Mouse (Mus musculus): ENCODE data around the gene Acy3.
"Not testable (repeated sequence)": the region's sequence is repeated elsewhere in the genome, so short reads cannot be mapped to it uniquely, and the experiment has no call there.

Gene Acy3

DNA sequence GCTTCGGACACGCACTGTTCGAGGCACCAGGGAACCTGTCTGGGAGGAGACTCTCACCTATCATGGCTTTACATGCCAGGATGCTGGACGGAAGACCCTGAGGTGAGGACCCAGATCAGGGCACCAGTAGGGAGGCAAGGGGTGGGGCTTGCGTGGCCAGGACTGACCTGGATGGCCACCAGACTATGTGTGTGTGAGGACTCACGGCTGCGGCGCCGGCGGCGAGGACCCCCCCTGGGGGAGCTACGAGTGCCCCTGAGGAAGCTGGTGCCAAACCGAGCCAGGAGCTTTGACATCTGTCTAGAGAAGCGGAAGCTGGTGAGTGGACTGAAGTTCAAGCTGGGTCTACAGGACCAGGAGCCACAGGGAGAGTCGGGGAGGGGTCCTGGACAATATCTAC is 18.0 kb downstream of the Acy3 start:
- DNase-seq, result no peak

DNA sequence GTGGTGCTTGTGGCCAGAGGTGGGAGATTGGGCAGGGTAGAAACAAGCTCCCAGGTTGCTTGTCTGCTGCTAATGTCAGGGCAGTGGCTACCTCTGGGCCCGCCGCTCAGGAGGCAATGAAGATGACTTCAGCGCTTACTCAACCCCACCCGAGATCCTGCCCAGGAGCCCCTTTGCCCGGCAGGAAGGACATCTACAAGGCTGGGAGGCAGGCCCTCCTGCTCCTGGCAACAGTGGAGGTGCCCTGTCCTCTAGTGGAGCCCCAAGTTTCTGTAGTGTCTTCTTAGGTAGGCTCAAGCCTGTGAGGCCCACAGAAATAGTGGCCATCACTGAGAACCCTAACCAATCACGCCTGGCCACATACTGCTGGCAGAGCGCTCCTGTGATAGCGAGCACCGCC is 18.7 kb downstream of the Acy3 start:
- no peak for DNase-seq

DNA sequence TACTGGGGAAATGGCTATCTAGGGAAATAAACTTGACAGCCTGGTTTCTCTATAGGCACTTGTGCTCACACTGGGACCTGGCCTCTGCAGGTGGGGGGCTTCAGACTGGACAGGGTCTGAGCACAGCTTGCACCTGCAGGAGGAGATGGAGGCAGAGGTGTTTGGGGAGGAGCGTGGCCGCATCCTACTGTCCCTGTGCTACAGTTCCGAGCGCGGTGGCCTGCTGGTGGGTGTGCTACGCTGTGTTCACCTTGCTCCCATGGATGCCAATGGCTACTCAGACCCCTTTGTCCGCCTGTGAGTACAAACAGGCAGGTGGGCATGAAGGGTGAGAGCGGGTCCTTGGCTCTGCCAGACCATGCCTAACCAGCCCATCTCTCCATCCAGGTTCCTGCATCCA is 19.6 kb downstream of the Acy3 start:
- DNase-seq, result no peak

DNA sequence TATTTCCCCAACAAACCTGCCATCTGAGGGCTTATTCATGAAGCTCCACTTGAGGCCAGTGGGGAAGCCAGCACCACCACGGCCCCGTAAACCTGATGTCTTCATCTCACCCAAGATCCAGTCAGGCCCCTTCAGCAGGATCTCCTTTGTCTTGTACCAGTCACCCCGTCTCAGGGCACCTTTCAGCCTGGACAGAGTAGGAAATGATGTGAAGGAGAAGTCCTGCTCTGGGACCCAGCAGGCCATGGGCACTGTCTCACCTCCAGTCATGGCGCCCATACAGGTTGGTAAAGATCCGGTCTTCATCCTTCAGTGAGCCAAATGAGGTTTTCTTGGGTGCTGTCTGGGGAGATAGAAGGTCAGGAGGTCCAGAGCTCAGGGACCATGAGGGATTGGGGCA is 24.7 kb downstream of the Acy3 start:
- no peak for DNase-seq

DNA sequence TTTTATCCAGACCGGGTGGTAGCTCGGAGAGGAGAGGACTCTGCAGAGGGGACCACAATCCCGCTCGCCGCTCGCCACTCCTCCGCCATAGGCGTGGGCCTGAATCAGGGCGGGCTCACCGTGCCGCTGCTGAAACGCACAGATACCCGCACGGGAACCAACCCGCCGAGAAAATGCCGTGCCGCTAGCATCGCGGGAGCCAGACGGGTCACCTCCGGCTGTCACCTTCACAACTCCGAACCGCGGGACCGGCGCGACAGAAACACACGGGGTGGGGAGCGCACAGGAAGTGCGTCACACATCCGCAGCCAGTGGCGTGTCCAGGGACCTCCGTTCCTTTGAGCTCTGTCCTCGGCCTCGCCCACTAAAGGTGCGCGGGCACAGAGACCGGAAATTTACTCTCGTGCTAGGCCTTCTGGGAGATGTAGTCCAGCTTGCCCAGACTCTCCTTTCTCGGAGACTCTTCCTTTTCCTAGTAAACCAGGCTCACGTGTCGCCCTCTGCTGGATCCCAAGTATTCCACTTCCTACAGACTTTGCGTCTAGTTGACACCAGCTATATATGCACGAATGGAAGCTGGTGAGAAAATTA is 26.2 kb downstream of the Acy3 start, which contains the start of gene Ndufv1:
Gene Ndufv1, minus strand, starts transcription at position 375 of the 591 bp plus-strand sequence.
- peak; percentile 95 for DNase-seq

DNA sequence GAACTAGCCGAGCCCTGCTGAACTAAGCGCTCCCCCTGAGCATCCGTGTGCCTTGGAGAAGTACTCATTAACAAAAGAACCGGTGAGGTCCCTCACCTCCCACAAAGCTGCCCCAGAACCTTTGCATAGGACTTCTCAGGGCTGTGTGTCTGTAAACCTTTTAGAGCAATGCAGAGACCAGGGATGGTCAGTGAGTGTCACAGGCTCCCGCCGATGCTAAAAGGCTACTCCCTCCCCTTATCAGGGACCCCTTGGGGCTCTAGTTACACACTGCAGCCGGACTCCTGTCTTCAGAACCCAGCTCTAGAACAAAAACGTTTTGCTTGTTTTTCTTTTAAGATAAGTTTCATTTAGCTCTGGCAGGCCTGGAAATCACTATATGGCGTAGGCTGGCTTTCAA is 26.7 kb downstream of the Acy3 start:
- no peak for DNase-seq

DNA sequence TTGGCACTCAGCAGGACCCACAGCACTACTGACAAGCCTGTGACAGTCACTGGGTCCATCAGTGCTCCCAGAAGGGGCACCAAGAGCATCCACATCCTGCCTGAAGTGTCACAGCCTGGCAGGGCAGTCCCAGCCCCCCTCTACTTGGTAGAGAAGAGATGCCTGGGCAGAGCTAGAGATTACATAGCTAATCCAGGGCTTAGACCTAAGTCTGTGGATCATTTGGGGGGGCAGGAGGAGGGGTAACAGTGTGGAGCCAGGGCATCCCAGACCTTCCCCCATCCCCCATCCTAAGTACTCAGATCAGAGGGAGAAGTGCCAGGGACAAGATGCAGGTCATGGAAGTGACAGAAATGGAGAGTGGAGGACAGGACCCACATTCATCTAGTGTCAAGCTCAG is 28.4 kb downstream of the Acy3 start:
- peak; percentile 12 for DNase-seq

DNA sequence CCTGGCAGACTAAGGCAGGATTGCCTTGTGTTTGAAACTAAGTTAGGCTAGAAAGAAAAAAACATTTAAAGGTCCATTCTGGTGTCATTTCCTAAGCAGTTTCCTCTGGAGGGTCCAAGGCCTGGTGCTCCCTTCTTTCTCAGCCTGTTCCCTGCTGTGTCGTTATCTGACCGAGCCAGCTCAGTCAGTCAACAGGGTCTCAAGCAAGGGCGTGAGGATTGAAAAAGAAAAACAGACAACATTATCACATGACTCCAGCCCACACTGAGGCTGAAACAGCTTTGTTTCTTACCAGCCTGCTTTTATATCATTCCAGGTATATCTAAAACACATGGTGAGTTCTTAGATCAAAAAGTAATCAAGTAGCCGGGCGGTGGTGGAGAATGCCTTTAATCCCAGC is 29.3 kb downstream of the Acy3 start:
- no peak for DNase-seq

DNA sequence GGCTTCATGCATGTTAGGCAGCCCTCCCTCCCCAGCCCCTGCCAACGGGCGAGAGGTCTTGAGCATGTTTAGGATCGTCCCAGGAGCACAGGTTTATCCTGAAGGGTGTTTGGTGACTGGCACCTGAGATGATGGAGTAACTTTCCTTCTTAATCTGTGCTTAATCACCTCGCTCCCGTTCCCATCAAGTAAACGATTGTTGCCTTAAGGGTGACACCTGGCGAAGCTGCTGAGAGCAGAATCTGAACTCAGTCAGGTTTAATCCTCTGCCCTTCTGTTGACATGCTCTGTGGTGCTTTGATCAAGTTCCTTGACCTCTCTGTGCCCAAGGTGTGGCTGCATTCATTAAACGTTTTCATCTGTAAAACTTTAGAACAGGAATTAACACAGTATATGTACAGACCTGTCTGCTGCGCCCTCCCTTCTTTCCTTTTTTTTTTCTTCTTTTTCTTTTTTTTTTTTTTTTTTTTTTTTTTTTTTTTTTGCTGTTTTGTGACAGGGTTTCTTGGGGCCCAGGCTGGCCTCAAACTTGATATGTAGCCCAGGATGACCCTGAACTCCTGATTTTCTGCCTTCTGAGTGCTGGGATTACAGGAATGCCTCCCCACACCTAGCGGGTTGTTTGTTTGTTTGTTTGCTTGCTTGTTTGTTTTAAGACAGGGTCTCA is 31.7 kb downstream of the Acy3 start:
- no peak for DNase-seq

DNA sequence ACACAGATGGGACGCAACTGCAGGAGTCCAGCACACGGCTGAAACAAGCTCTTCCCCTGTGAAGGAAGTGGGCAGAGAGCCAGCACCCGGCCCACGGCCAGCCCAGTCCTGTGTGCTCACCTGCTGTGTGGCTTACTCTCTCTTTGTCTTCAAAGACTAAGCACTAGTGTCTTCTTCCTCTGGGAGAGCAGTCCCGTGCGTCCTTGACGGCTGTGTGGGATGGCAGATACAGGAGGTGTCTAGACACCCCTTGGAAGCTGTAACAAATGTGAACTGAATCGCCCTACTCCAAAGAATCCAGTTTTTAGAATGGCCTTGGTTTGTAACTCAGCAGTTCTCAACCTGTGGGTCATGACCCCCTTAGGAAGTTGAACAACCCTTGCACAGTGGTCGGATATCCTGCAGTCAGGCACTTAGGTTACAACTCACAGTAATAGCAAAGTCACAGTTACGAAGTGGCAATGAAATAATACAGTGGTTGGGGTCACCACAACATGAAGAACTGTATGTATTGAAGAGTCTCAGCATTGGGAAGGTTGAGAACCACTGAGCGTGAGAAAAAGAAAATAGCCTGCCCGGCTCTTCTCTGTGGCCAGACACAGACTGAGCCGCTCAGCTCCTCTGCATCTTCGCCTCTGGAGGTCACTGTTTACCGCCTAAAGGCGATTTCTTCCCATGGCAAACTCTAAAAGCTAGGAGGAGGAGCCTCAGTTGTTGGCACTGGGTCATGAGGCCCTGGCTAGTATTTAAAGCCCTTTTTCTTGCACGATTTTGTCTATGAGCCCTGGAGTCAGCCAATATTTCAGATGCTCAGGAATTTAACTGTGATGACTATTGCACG is 32.6 kb downstream of the Acy3 start:
- peak; percentile 86 for DNase-seq

DNA sequence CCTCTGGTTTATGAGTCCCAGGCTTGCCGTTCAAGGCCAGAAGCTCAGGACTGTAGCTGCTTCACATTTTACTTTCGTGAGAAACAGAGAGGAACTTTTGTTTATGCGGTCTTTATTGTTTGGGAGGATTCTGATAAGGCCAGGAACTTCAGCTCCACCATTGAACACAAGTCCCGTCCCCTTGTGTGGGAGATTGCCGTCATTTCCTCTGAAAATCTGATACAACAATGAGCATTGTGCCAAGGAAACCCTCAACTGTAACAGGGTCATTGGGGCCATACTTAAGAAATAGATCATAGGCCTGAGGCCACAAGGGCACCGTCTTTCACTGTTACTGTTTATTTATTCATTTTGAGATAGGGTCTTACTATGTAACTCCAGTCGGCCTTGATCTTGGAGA is 36.8 kb downstream of the Acy3 start:
- DNase-seq, result no peak

DNA sequence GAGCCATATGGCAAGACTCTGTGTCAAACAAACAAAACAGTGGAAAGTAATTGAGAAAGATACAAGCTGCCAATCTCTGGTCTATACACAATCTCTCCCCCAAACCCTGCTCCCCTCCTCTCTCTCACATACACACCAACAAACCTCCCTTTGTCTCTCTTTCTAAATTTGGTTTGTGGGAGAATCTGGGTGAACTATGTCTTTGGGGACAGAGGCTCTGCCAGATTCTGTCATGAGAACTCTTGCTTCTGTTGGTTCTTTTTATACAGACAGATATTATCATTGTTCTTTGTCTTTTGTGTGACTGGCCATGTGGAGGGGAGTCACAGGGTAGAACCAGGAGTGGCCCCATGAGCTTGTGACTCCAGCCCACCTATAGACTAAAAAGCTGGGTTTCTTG is 41.2 kb downstream of the Acy3 start:
- no peak for DNase-seq

DNA sequence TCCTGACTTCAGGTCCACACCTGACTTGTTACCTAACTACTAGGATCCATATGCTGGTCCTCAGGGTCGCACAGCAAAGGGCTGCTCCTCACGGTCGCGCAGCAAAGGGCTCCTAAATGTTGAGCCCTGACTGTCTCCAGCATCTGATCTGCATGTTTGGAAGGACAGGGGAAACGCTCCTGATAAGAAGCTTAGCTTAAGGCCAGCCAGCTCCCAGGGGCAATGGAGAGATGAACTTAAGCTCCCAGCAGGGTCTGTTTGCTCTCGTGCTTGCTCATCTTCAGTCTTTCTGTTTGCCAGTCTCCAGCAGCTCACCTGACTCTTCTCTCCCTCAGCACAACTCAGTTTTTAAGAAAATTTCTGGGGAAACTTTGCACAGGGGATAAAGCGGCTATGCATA is 46.3 kb downstream of the Acy3 start:
- no peak for DNase-seq

DNA sequence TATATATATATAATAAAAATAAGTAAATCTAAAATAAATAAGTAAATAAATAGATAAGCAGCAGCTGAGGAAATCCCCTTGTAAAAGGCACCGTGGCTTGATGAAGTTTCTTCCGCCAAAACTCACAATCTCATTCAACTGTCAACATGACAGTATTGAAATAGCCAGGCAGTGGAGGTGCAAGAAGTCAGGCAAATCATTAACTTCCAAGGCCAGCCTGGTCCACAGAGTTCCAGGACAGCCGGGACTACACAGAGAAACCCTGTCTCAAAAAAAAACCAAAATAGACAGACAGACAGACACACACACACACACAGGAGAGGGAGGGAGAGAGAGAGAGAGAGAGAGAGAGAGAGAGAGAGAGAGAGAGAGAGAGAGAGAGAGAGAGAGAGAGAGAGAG is 46.9 kb downstream of the Acy3 start:
- no peak for DNase-seq

DNA sequence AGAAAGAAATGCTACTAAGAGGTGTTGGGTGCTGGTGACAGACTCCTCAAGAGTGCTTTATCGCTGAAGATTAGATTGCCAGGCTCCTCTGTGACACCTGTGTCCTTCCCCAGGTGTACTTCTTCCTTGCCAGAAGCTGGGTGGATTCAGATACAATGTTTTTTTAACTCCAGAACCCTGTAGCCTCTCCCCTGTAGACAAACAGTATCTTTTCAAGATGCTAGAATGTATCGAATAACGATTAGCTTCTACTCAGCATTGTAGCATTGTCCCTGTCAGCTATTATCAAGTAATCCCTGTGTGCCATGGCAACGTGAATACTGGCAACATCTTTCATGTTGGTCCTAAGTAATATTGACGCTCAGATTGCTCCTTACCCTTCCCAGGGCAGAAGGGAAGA is 47.4 kb downstream of the Acy3 start:
- no peak for DNase-seq

DNA sequence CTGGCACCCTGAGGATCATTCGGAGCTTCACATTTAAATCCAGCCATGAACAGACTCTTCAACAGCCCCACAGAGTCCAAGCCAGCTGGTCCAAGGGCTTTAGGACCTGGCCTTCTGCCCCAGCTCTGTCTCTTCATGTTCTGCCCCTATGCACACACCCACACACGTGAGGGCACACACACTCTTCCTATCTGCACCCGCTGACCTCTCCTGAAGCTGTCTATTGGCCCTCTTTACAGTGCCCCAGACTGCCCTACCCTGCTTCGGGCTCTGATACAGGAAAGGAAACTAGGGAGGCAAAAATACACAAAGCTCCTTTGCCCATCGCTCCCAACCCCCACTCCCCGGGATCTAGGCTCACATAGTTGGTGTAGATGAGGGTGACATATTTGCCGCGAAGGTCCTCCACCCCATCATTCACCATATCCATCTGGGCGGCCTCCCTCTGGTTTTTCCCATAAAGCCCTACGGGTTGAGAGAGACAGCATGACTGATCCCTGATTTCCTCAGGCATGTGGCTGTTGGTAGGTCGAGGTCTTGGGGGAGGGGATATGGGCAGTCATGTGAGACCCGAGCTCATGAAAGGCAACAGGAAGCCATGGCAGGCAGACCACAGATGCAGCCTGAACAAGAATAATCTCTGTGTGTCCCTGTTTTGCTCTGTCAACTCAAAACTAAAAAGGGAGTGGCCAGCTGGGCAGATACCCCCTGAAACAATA is 50.1 kb downstream of the Acy3 start:
- DNase-seq, result peak; percentile 12

DNA sequence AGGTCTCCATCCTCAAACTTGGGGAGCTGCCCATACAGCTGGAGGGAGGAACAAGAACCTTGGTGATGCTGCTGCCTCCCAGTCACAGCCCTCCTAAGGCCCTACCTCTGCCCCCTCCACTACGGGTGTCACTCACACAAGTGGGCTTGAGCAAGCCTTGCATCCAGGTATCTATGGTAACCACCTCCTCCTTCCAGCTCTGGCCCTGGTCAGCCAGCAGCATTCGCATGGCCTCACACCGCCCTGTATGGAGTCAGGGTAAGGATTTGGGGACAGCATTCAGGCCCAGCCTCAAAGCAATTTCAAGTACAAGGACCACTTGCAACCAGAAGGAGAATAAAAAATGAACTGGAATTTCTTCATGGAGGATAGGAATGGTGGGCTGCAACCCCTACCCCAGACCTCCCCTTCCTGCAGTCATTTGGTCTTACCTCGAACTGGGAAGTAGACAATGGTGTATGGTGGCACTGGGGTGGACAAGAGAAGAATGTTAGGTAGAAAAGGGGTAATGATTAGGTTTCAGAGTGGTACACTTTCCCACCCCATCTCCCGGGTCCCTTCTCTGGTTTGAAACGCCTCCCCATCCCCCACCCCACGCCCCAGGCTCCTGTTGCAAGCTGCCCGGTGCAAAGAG is 50.9 kb downstream of the Acy3 start:
- not testable (repeated sequence) for DNase-seq

DNA sequence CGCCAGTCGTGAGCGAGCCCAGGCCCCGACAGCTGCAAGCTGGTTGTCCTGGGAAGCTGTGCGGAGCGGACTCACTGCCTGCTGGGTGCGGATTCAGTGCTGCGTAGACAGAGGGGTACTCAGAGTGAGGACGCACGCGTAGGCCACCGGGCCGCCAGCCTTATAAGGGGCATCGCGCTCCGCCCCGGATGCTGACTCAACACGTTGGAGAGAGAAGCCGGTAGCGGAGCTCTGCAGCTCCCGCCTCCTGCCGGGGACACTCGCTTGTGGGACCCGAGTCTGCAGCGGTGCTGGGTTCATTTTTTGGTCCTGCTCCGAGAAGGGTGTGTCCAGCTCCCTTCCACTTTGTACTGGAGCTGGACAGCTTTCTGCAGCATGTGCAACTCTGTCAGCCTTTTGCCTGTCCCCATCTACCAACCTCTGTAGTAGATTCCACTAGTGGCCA is 51.4 kb downstream of the Acy3 start, which contains the start of gene Gstp1:
Gene Gstp1, minus strand, starts transcription at position 198 of the 445 bp plus-strand sequence.
- DNase-seq, result peak; percentile 81

Measured in cerebellum, adult 8-10 months (tissue).